33 mouse cellular contexts compared by ENCODE assay signal in the genomic region with DNA sequence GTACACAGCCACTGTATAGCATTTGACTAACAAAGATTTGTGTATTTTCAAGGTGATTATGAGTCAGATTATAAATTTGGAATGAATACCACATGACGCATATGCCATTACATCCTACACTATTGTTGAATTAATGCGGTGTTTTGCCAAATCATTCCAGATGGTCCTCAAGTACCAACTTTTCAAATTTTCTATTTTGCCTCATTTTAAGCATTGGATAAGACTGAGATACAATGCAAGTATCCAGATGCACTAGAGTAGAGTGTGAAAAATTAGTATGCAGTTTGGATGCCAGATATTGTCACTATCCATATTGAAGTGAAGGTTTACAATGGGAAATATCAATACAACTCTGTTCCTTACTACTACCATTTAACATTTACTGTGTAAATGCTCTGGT.
DNase-seq lines count a peak whose midpoint lies in the region; ATAC-seq and TF ChIP-seq lines count a peak whose summit lies in the region.
"Had no signal": no experiment of that assay in that cellular context is flagged by ENCODE, and none has a peak within 500 bp of the region (broad histone marks: within the 10 kb centered on the region; RNA-seq: fewer than 3 reads in every experiment).

No protein-coding gene starts in this region.

- WGBS in forebrain, embryonic 14.5 days: 79% methylated on average over 2 of the region's 2 CpGs
- 97% methylated on average over 2 of the region's 2 CpGs for WGBS in forebrain, embryonic 10.5 days
- over 99% methylated on average over 2 of the region's 2 CpGs for WGBS in midbrain, embryonic 14.5 days
- 93% methylated on average over 2 of the region's 2 CpGs for WGBS in lung, postnatal 0 days

- no peak overlapping the region for H3K4me2 ChIP-seq in forebrain, embryonic 14.5 days (ENCODE audit: low read length)
- H3K4me2 ChIP-seq in midbrain, embryonic 14.5 days (ENCODE audit: low read length): no peak overlapping the region
- H3K4me2 ChIP-seq in lung, postnatal 0 days (replicated peaks; ENCODE audit: low read depth, low read length): no peak overlapping the region
- H3K4me2 ChIP-seq: embryonic facial prominence, embryonic 13.5 days; heart, embryonic 11.5 days; hindbrain, embryonic 12.5 days; neural tube, embryonic 12.5 days had no signal

- TF ChIP-seq EP300 in lung, postnatal 0 days (IDR thresholded peaks at IDR 0.05): no peak

- DNase-seq in forebrain, embryonic 14.5 days (ENCODE audit: low spot score): peak; percentile 44
- DNase-seq in forebrain, embryonic 10.5 days (ENCODE audit: extremely low spot score, low spot score): no peak
- peak; percentile 27 to 77 for DNase-seq in layer of hippocampus, adult 2 months (ENCODE audit: low spot score in 2 of 2)
- no peak for DNase-seq in layer of hippocampus, postnatal 10 days (ENCODE audit: low spot score in 2 of 2)
- peak; percentile 9 to 33 for DNase-seq in layer of hippocampus, adult 8-10 months (ENCODE audit: low spot score in 2 of 2)
- no peak for DNase-seq in midbrain, embryonic 14.5 days
- DNase-seq in lung, postnatal 0 days (ENCODE audit: low spot score): no peak
- DNase-seq: adrenal gland, adult 8-10 months; cerebellum, adult 11-12 months; cerebellum, adult 9-11 months; embryo, embryonic 11 days; gastrocnemius, postnatal 25 days; heart, adult 18-20 months; heart, postnatal 36 days; kidney, adult 8-10 months; kidney, postnatal 4 days; liver; lung, adult 2 months; lung, postnatal 14 days; right cerebral cortex, adult 18-20 months; spleen, adult 18-20 months; thymus, adult 18-20 months; thymus, postnatal 25 days had no signal

- H3K36me3 ChIP-seq in forebrain, embryonic 14.5 days (ENCODE audit: control insufficient read depth, insufficient read depth, low read length): no peaks in the 10 kb centered on the region
- no peaks in the 10 kb centered on the region for H3K36me3 ChIP-seq in forebrain, embryonic 10.5 days (replicated peaks)
- H3K36me3 ChIP-seq in midbrain, embryonic 14.5 days (ENCODE audit: control insufficient read depth, insufficient read depth, low read length): no peaks in the 10 kb centered on the region
- no peaks in the 10 kb centered on the region for H3K36me3 ChIP-seq in lung, postnatal 0 days (ENCODE audit: insufficient read depth, low read length)
- H3K36me3 ChIP-seq: embryonic facial prominence, embryonic 13.5 days; G1E; hindbrain, embryonic 12.5 days; midbrain, embryonic 10.5 days; neural tube, embryonic 12.5 days had no signal

- no peak overlapping the region for H3K27ac ChIP-seq in forebrain, embryonic 14.5 days (ENCODE audit: low read depth, low read length)
- no peak overlapping the region for H3K27ac ChIP-seq in forebrain, embryonic 10.5 days
- no peak overlapping the region for H3K27ac ChIP-seq in layer of hippocampus, adult 2 months
- H3K27ac ChIP-seq in midbrain, embryonic 14.5 days (replicated peaks; ENCODE audit: low read depth, low read length): no peak overlapping the region
- no peak overlapping the region for H3K27ac ChIP-seq in lung, postnatal 0 days (ENCODE audit: low read length)
- H3K27ac ChIP-seq: embryonic facial prominence, embryonic 13.5 days; hindbrain, embryonic 12.5 days; kidney, postnatal 0 days; liver, embryonic 14.5 days; midbrain, embryonic 10.5 days; neural tube, embryonic 12.5 days had no signal

- ATAC-seq in forebrain, embryonic 14.5 days: peak; percentile 58; the same call in 1 of the 2 replicates
- ATAC-seq in midbrain, embryonic 14.5 days (ENCODE audit: low FRiP score, low TSS enrichment): no peak
- no peak for ATAC-seq in lung, postnatal 0 days
- ATAC-seq: intestine, embryonic 16.5 days had no signal

- no peaks in the 10 kb centered on the region for H3K9me3 ChIP-seq in forebrain, embryonic 14.5 days (replicated peaks; ENCODE audit: control insufficient read depth, low read length)
- no peaks in the 10 kb centered on the region for H3K9me3 ChIP-seq in forebrain, embryonic 10.5 days
- no peaks in the 10 kb centered on the region for H3K9me3 ChIP-seq in midbrain, embryonic 14.5 days (ENCODE audit: control insufficient read depth, low read length)
- no peaks in the 10 kb centered on the region for H3K9me3 ChIP-seq in lung, postnatal 0 days (ENCODE audit: low read length)
- H3K9me3 ChIP-seq: embryonic facial prominence, embryonic 13.5 days; G1E; hindbrain, embryonic 12.5 days; midbrain, embryonic 10.5 days; neural tube, embryonic 12.5 days had no signal

- TF ChIP-seq CTCF in layer of hippocampus, adult 2 months (conservative IDR thresholded peaks at IDR 0.05): no peak
- TF ChIP-seq CTCF in lung, postnatal 0 days (IDR thresholded peaks at IDR 0.05): no peak

- no peak overlapping the region for H3K9ac ChIP-seq in forebrain, embryonic 14.5 days (ENCODE audit: low read length)
- H3K9ac ChIP-seq in midbrain, embryonic 14.5 days (replicated peaks; ENCODE audit: low read length): no peak overlapping the region
- H3K9ac ChIP-seq in lung, postnatal 0 days (replicated peaks; ENCODE audit: low read depth): no peak overlapping the region
- H3K9ac ChIP-seq: embryonic facial prominence, embryonic 13.5 days; hindbrain, embryonic 12.5 days; liver, embryonic 14.5 days; neural tube, embryonic 12.5 days had no signal

- no peaks in the 10 kb centered on the region for H3K27me3 ChIP-seq in forebrain, embryonic 14.5 days (replicated peaks; ENCODE audit: control insufficient read depth, insufficient read depth, low read length)
- H3K27me3 ChIP-seq in forebrain, embryonic 10.5 days (ENCODE audit: poor library complexity, severe bottlenecking): no peaks in the 10 kb centered on the region
- no peaks in the 10 kb centered on the region for H3K27me3 ChIP-seq in midbrain, embryonic 14.5 days (ENCODE audit: control insufficient read depth, insufficient read depth, low read length)
- H3K27me3 ChIP-seq in lung, postnatal 0 days (replicated peaks; ENCODE audit: insufficient read depth, low read length): no peaks in the 10 kb centered on the region
- H3K27me3 ChIP-seq: embryonic facial prominence, embryonic 13.5 days; hindbrain, embryonic 12.5 days; neural tube, embryonic 12.5 days had no signal

- no peaks in the 10 kb centered on the region for H3K4me1 ChIP-seq in forebrain, embryonic 14.5 days (ENCODE audit: control insufficient read depth, insufficient read depth, low read length)
- no peaks in the 10 kb centered on the region for H3K4me1 ChIP-seq in forebrain, embryonic 10.5 days
- H3K4me1 ChIP-seq in midbrain, embryonic 14.5 days (ENCODE audit: control insufficient read depth, insufficient read depth, low read length): no peaks in the 10 kb centered on the region
- H3K4me1 ChIP-seq in lung, postnatal 0 days (ENCODE audit: insufficient read depth, low read depth, low read length): no peaks in the 10 kb centered on the region
- H3K4me1 ChIP-seq: embryonic facial prominence, embryonic 13.5 days; hindbrain, embryonic 12.5 days; midbrain, embryonic 10.5 days; neural tube, embryonic 12.5 days had no signal

- H3K4me3 ChIP-seq in forebrain, embryonic 14.5 days (ENCODE audit: low read depth, low read length): no peak overlapping the region
- H3K4me3 ChIP-seq in forebrain, embryonic 10.5 days: no peak overlapping the region
- H3K4me3 ChIP-seq in layer of hippocampus, adult 2 months: no peak overlapping the region
- no peak overlapping the region for H3K4me3 ChIP-seq in midbrain, embryonic 14.5 days (replicated peaks; ENCODE audit: low read depth, low read length)
- no peak overlapping the region for H3K4me3 ChIP-seq in lung, postnatal 0 days (ENCODE audit: low read depth, low read length)
- H3K4me3 ChIP-seq: embryonic facial prominence, embryonic 13.5 days; hindbrain, embryonic 12.5 days; midbrain, embryonic 10.5 days; myocyte; neural tube, embryonic 12.5 days had no signal

Comparison
In these comparisons a context has a peak if more than half of its experiments do, and no peak if none do; other contexts are left out.
1. DNase-seq: peak in forebrain, embryonic 14.5 days (single experiment), layer of hippocampus, adult 2 months (2 of 2) and layer of hippocampus, adult 8-10 months (2 of 2); none in forebrain, embryonic 10.5 days (single experiment), layer of hippocampus, postnatal 10 days (0 of 2), midbrain, embryonic 14.5 days (single experiment) and lung, postnatal 0 days (single experiment).